Mouse (Mus musculus): Measurements from ENCODE around the gene Wipf3.

GRCm38 (mm10) chr6:54508256-54508793 lies 78.9 kb downstream of the Wipf3 start:
- TF ChIP-seq POLR2A (IDR thresholded peaks at IDR 0.05; ENCODE audit: low read depth, low read length) (no peak), CTCF (IDR thresholded peaks at IDR 0.05; ENCODE audit: extremely low read depth, insufficient read length, insufficient replicate concordance, low read depth, low read length) (no peak)

All from small intestine, adult 2 months (tissue).